ENCODE assay signal across 16 mouse cellular contexts in the genomic region with DNA sequence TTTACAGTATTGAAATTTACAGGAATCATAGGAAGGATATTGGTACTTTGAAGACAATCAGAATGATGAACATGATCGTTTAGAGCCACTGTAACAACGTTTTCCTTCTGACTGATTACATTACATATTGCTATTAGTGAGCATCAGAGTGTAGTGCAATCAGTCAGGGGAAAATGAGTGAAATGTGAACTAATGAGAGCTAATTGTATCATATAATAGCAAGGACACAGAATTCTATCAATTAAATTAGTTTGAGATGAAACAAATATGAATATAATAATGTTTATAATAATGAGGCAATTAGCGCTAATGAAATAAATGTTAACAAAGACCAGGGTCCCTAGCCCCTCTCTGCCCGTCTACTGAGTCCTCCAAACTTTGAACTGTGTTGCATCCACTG.
"Had no signal": no experiment of that assay in that cellular context is flagged by ENCODE, and none has a peak within 500 bp of the region (broad histone marks: within the 10 kb centered on the region; RNA-seq: fewer than 3 reads in every experiment).

No protein-coding gene starts in this region.

- DNase-seq: right cerebral cortex, adult 18-20 months; right cerebral cortex, postnatal 14 days; right cerebral cortex, postnatal 25 days; right cerebral cortex, postnatal 4 days; spleen, adult 18-20 months; thymus, adult 18-20 months; thymus, adult 2 months; thymus, postnatal 14 days; thymus, postnatal 25 days; thymus, postnatal 36 days; thymus, postnatal 4 days had no signal

- H3K4me2 ChIP-seq: neural tube, embryonic 12.5 days; neural tube, embryonic 13.5 days; neural tube, embryonic 15.5 days; stomach, embryonic 15.5 days had no signal

- H3K36me3 ChIP-seq: neural tube, embryonic 12.5 days; neural tube, embryonic 13.5 days; neural tube, embryonic 15.5 days; stomach, embryonic 15.5 days had no signal

- H3K27ac ChIP-seq: neural tube, embryonic 12.5 days; neural tube, embryonic 13.5 days; neural tube, embryonic 15.5 days; stomach, embryonic 15.5 days; stomach, postnatal 0 days had no signal

- H3K9me3 ChIP-seq: neural tube, embryonic 12.5 days; neural tube, embryonic 13.5 days; neural tube, embryonic 15.5 days; stomach, embryonic 15.5 days had no signal

- H3K9ac ChIP-seq: neural tube, embryonic 12.5 days; neural tube, embryonic 13.5 days; neural tube, embryonic 15.5 days; stomach, embryonic 15.5 days had no signal

- H3K4me1 ChIP-seq: stomach, embryonic 15.5 days had no signal

- H3K27me3 ChIP-seq: neural tube, embryonic 12.5 days; neural tube, embryonic 13.5 days; neural tube, embryonic 15.5 days; stomach, embryonic 15.5 days had no signal

- H3K4me3 ChIP-seq: neural tube, embryonic 12.5 days; neural tube, embryonic 13.5 days; neural tube, embryonic 15.5 days; stomach, embryonic 15.5 days had no signal
